Mouse (Mus musculus) 3T3-L1 (cell line): ENCODE data around the gene Rin3.
A peak's percentile ranks its signal among the peaks of the same experiment; 100 is the strongest.

ENCODE experiments used
- DNase-seq: peaks from one replicate; pipeline ENCODE4 v3.0.0-alpha.2; 2015; ENCODE audit warnings: low read depth, low spot score

The Rin3 gene

DNA sequence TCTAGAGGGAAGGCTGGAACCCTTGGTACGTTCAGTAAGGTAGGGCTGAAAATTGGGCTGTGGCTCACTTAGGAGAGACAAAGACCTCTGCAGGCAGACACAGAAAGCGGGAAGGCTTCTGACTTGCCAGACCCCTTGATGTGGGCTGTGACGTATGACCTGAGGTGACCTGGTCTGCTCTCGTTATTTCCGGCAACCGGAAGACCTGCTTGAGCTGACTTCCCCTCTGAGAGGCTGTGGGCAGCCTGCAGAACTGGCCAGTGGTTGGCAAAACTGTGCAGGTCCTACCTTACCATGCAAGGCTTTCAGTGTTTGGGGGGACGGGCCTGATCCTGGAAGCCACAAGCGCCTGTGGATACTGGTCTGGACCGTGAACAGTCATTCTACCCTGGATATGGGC is 19.5 kb downstream of the Rin3 start:
- no peak for DNase-seq

DNA sequence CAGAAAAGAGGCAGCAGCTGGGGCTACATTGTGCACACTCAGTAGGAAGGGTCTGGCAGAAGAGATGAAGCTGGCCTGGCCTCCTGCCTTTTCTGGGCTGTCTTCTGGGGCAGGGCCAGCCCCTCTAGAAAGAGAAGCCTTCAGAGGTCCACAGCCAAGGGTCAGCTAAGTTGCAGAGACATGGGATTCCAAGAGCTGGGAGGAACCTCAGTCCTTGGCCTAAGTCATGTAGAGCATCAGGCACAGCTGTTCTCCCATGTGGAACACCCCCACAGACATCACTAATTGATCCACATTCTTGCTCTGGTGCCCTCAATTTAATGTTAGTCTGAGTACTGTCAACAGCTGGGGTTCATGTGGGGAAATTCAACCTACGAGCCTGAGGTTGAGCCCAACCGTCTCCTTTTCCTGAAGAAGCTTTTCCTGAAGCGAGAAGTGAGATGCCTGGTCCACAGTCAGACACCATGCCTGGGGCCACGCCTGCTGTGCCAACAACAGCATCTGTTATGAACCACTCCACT is 20.0 kb downstream of the Rin3 start:
- no peak for DNase-seq

DNA sequence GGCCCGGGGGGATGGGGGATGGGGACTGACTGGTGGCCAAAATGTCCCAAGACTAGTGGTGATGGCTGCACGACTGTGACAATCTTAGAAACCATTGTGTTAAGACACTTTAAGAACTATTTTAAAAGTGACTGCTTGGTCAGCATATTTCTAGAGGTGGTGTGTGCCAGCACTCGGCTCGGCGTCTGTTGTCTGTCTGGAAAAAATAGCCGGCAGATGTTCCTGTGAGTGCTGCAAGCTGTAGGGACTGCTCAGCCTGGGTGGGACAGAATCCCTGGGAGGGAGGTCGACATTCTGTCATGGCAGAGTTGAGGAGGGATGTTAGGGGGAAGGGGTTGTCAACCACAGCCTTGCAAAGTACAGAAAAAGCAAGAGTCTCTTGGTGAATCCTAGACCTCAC is 21.0 kb downstream of the Rin3 start:
- no peak for DNase-seq

DNA sequence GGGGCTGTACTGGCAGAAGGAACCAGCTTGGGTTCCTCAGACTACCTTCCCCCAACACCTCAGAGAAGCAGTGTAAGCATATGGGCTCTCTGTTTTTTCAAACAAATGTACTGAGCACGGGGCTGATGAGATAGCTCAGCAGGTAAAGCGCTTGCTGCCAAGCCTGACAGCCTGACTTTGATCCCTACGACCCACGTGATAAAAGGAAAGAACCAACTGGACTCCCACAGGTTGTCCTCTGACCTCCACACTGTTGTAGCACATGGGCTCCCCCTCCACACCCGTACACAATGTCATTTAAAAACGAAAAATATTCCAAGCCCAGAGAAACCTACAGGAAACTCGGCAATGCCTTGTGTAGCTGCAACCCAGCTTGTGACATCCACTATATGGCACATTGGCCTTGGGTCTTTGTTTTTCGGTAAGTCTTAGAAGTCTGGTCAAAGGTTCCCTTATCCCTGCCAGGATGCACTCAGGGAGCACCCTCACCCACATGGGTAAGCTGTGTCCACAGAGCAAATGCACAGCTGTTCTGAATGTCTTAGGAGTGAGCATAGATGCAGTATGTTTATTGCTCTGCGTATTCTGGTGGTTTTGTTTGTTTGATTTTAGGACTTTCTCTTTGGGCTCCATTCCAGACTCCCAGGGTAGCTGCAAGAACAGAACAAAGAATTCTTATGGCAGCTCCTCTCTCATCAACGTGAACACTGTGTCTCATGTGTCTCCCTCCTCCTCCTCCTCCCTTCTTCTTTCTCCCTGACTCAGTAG is 22.4 kb downstream of the Rin3 start:
- DNase-seq, result no peak

- no peak for DNase-seq
These were observed 25.2 kb downstream of the Rin3 start for GRCm38 (mm10) chr12:102308001-102308456.

- DNase-seq, result peak; percentile 63
These were observed 25.7 kb downstream of the Rin3 start for GRCm38 (mm10) chr12:102308457-102309011.

DNA sequence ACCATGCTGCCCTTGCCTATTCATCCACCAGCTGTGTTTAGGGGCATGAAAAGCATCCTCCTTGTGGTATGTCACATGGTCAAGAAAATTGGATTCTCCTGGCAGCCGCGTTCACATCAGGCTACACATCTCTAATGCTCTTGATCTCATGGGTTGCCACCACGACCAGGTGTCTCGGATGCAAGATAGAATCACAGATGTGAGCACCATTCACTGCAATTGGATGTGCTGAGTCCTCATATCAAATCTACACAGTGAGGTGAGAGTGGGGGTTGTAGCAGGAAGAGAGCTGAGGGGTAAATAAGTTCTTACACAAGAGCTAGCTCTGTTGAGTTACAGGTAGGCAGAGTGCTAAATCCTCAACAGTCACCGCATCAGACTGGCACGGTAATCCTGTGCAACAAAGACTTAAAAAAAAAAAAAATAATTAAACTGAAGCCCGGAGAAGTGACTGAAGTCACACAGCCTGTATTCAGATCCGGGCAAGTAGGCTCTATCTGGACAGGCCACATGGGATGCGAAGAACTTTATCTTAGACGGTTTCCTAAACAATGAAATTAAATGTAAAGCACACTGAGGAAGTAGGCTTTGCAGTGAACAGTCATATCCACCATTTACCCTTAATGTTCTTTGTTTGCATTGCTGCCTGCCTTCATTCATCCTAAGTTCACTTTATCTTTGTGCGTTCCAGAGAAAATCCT is 26.4 kb downstream of the Rin3 start:
- DNase-seq, result no peak

GRCm38 (mm10) chr12:102309800-102310195 is 26.9 kb downstream of the Rin3 start:
- peak; percentile 76 for DNase-seq

DNA sequence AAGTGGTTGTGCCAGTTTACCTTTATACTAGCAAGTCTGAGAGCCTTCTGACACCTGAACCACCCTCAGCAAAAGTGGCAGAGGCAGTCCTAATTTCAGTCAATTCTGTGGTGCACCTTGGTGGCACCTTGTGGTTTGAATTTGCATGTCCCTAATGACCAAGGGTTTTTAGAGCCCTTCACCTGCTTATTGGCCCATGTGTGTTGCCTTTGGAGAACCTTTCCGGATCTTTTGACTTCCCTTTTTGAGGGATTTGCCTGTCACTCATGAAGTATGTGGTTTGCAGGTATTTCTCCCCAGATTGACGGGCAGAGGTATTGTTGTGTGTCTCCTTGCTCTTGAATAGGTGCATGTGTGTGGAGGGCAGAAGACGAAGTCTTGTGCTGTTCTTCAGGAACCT is 27.4 kb downstream of the Rin3 start:
- no peak for DNase-seq

GRCm38 (mm10) chr12:102311454-102311853 is 28.6 kb downstream of the Rin3 start:
- DNase-seq, result no peak

GRCm38 (mm10) chr12:102319150-102319549 is 36.3 kb downstream of the Rin3 start:
- no peak for DNase-seq

DNA sequence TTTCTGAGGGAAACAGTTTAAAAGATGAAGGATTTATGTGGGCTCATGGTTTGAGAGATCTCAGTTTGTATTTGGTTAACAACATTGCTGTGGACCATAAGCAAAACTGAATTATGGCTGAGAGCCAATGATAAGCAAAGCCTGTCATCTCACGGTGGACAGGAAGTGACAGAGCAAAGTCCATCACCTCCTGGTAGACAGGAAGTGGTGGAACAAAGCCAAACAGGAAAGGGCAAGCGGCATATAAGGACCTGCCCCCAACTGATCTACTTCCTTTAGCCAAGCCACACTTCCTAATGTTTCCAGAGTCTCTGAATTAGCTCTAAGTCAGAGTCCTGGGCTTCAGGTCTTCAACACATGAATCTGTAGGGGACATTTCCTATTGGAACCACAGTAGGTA is 37.1 kb downstream of the Rin3 start:
- no peak for DNase-seq

- DNase-seq, result no peak
These were observed 37.5 kb downstream of the Rin3 start for GRCm38 (mm10) chr12:102320322-102320721.

GRCm38 (mm10) chr12:102321064-102321728 is 38.3 kb downstream of the Rin3 start:
- DNase-seq, result no peak

- DNase-seq, result no peak
These were observed 39.0 kb downstream of the Rin3 start for GRCm38 (mm10) chr12:102321855-102322254.

DNA sequence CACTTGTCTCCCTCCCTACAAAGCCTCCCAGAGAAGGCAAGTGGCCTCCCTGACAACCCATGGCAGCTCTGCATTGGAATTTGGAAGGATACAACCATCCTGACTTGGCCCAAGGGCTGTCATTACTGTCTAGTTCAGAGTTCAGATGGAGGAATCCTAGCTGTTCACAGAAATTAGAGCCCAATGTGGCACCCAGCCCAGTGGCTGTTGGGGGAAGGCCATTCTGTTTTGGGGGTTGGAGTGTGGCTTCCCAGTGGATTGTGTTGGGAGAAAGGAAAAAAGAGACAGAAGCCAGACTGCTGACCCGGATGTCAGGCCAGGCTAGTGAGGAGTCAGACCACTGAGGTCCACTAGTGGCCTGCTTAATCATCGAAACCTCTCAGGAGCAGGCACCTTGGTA is 40.5 kb downstream of the Rin3 start:
- DNase-seq, result no peak

DNA sequence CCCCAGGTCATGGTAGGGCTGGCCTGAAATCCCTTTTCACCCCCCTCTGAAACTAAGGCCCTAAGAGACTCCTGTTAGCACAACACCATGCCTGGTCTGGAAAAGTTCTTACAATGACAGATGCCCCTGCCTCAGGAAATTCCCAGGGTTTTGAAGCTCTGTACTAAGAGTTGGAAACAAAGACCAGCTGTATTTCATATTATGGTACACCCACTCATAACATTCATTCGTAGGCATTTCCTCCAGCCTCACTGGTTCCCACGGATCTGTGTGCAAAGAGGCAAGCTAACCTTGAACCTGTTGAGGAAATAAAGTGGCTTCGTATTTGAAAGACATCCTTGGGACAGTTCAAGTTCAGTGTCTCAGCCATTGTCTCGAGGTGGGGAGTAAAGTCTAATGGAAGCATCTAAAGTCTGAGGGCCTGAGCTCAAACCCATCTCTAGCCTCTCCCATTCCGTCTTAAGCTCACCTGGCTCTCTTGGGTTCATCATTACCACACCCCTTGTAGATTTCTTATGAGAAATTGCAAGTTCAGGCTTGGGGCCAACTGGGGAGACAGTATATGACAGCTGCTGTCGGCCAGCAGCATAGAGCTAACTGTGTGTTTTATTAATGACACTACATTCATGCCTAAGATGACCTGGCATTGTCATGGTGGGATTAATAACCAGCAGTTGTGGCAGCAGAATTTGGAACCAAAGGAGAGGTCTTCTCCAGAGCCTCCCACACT is 41.5 kb downstream of the Rin3 start:
- no peak for DNase-seq

DNA sequence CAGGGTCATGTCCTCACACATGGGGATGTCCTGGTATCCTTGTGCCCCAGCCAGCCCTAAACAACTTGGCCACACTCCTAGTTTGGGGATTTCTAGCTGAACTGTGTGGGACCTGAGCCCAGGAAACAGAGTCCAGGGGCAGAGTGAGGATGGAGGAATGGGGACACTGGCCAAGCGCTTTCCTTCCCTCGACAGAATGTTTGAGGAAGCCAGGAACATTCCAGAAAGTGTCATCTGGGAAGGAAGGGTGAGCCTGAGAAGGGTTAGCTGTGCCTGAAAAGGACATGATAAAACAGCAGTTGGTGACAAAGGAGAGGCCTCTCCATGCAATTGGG is 42.0 kb downstream of the Rin3 start:
- DNase-seq, result no peak

- DNase-seq, result no peak
These were observed 44.0 kb downstream of the Rin3 start for GRCm38 (mm10) chr12:102326753-102327340.

GRCm38 (mm10) chr12:102327525-102327924 is 44.7 kb downstream of the Rin3 start:
- peak; percentile 27 for DNase-seq

GRCm38 (mm10) chr12:102328090-102328489 is 45.2 kb downstream of the Rin3 start:
- DNase-seq, result peak; percentile 56
